Mouse (Mus musculus): Measurements from ENCODE around the gene Ifi47. TPM values are rescaled to one million over a fixed set of nuclear protein-coding genes. Genes with fewer than 3 reads are reported as not detected.

Ifi47 gene
- polyA plus RNA-seq, 1 experiment from 2014 or later: 0.96 TPM

GRCm38 (mm10) chr11:49077012-49077411 is 625 bp downstream of the Ifi47 start:
- no peak overlapping the region for H3K27ac ChIP-seq (ENCODE audit: low read depth, low read length)
- H3K4me3 ChIP-seq (ENCODE audit: low read depth, low read length): no peak overlapping the region
- 76% methylated on average over 1 of the region's 1 CpGs for WGBS (ENCODE audit: insufficient replicate concordance)
- ATAC-seq (replicated peaks; ENCODE audit: insufficient number of reproducible peaks, low FRiP score, low TSS enrichment): no peak
- H3K4me2 ChIP-seq: no peak overlapping the region
- no peaks in the 10 kb centered on the region for H3K36me3 ChIP-seq (ENCODE audit: control insufficient read depth, insufficient read depth, low read length)
- no peaks in the 10 kb centered on the region for H3K9me3 ChIP-seq (replicated peaks; ENCODE audit: control insufficient read depth, low read length)
- no peaks in the 10 kb centered on the region for H3K4me1 ChIP-seq (ENCODE audit: control insufficient read depth, insufficient read depth, low read length)
- H3K9ac ChIP-seq (ENCODE audit: low read depth, low read length): no peak overlapping the region
- no peaks in the 10 kb centered on the region for H3K27me3 ChIP-seq (ENCODE audit: control insufficient read depth, insufficient read depth, low read length)

- no peaks in the 10 kb centered on the region for H3K36me3 ChIP-seq (ENCODE audit: control insufficient read depth, insufficient read depth, low read length)
- 81% methylated on average over 3 of the region's 3 CpGs for WGBS (ENCODE audit: insufficient replicate concordance)
These were observed 2.3 kb downstream of the Ifi47 start for GRCm38 (mm10) chr11:49078719-49079118.

GRCm38 (mm10) chr11:49080636-49081035 is 4.2 kb downstream of the Ifi47 start:
- H3K27ac ChIP-seq (ENCODE audit: low read depth, low read length): no peak overlapping the region
- no peaks in the 10 kb centered on the region for H3K27me3 ChIP-seq (ENCODE audit: control insufficient read depth, insufficient read depth, low read length)
- H3K4me1 ChIP-seq (ENCODE audit: control insufficient read depth, insufficient read depth, low read length): no peaks in the 10 kb centered on the region
- no peak overlapping the region for H3K4me3 ChIP-seq (ENCODE audit: low read depth, low read length)
- no peak overlapping the region for H3K9ac ChIP-seq (ENCODE audit: low read depth, low read length)
- no peaks in the 10 kb centered on the region for H3K36me3 ChIP-seq (ENCODE audit: control insufficient read depth, insufficient read depth, low read length)
- ATAC-seq (replicated peaks; ENCODE audit: insufficient number of reproducible peaks, low FRiP score, low TSS enrichment): no peak
- 67% methylated on average over 1 of the region's 1 CpGs for WGBS (ENCODE audit: insufficient replicate concordance)
- no peak overlapping the region for H3K4me2 ChIP-seq
- H3K9me3 ChIP-seq (replicated peaks; ENCODE audit: control insufficient read depth, low read length): no peaks in the 10 kb centered on the region

More at GRCm38 (mm10) chr11:49078719-49079118, 2.3 kb downstream of the Ifi47 start:
- no peak overlapping the region for H3K27ac ChIP-seq (ENCODE audit: low read depth, low read length)
- H3K4me2 ChIP-seq: no peak overlapping the region
- ATAC-seq (replicated peaks; ENCODE audit: insufficient number of reproducible peaks, low FRiP score, low TSS enrichment): no peak
- H3K27me3 ChIP-seq (ENCODE audit: control insufficient read depth, insufficient read depth, low read length): no peaks in the 10 kb centered on the region
- H3K9me3 ChIP-seq (replicated peaks; ENCODE audit: control insufficient read depth, low read length): no peaks in the 10 kb centered on the region
- H3K4me1 ChIP-seq (ENCODE audit: control insufficient read depth, insufficient read depth, low read length): no peaks in the 10 kb centered on the region
- H3K4me3 ChIP-seq (ENCODE audit: low read depth, low read length): no peak overlapping the region
- H3K9ac ChIP-seq (ENCODE audit: low read depth, low read length): no peak overlapping the region

GRCm38 (mm10) chr11:49081356-49081755 is 5.0 kb downstream of the Ifi47 start:
- Histone ChIP-seq H3K36me3 (ENCODE audit: control insufficient read depth, insufficient read depth, low read length) (no peaks in the 10 kb centered on the region), H3K27ac (ENCODE audit: low read depth, low read length) (no peak overlapping the region), H3K4me2 (no peak overlapping the region), H3K9me3 (replicated peaks; ENCODE audit: control insufficient read depth, low read length) (no peaks in the 10 kb centered on the region), H3K9ac (ENCODE audit: low read depth, low read length) (no peak overlapping the region), H3K4me1 (ENCODE audit: control insufficient read depth, insufficient read depth, low read length) (no peaks in the 10 kb centered on the region), H3K4me3 (ENCODE audit: low read depth, low read length) (no peak overlapping the region), H3K27me3 (ENCODE audit: control insufficient read depth, insufficient read depth, low read length) (no peaks in the 10 kb centered on the region)
- ATAC-seq (replicated peaks; ENCODE audit: insufficient number of reproducible peaks, low FRiP score, low TSS enrichment): no peak
- 64% methylated on average over 4 of the region's 4 CpGs for WGBS (ENCODE audit: insufficient replicate concordance)

- WGBS (ENCODE audit: insufficient replicate concordance): 74% methylated on average over 3 of the region's 3 CpGs
- ATAC-seq (replicated peaks; ENCODE audit: insufficient number of reproducible peaks, low FRiP score, low TSS enrichment): no peak
- no peak overlapping the region for H3K27ac ChIP-seq (ENCODE audit: low read depth, low read length)
- H3K27me3 ChIP-seq (ENCODE audit: control insufficient read depth, insufficient read depth, low read length): no peaks in the 10 kb centered on the region
- H3K4me1 ChIP-seq (ENCODE audit: control insufficient read depth, insufficient read depth, low read length): no peaks in the 10 kb centered on the region
- no peak overlapping the region for H3K9ac ChIP-seq (ENCODE audit: low read depth, low read length)
- H3K4me3 ChIP-seq (ENCODE audit: low read depth, low read length): no peak overlapping the region
- H3K36me3 ChIP-seq (ENCODE audit: control insufficient read depth, insufficient read depth, low read length): no peaks in the 10 kb centered on the region
- no peak overlapping the region for H3K4me2 ChIP-seq
- no peaks in the 10 kb centered on the region for H3K9me3 ChIP-seq (replicated peaks; ENCODE audit: control insufficient read depth, low read length)
These were observed 5.5 kb downstream of the Ifi47 start for GRCm38 (mm10) chr11:49081886-49082285.

GRCm38 (mm10) chr11:49083146-49083545 is 6.8 kb downstream of the Ifi47 start:
- WGBS (ENCODE audit: insufficient replicate concordance): 85% methylated on average over 1 of the region's 1 CpGs
- no peaks in the 10 kb centered on the region for H3K36me3 ChIP-seq (ENCODE audit: control insufficient read depth, insufficient read depth, low read length)
- H3K27me3 ChIP-seq (ENCODE audit: control insufficient read depth, insufficient read depth, low read length): no peaks in the 10 kb centered on the region
- no peaks in the 10 kb centered on the region for H3K9me3 ChIP-seq (replicated peaks; ENCODE audit: control insufficient read depth, low read length)
- no peak overlapping the region for H3K9ac ChIP-seq (ENCODE audit: low read depth, low read length)
- H3K27ac ChIP-seq (ENCODE audit: low read depth, low read length): no peak overlapping the region
- ATAC-seq (replicated peaks; ENCODE audit: insufficient number of reproducible peaks, low FRiP score, low TSS enrichment): no peak
- no peak overlapping the region for H3K4me2 ChIP-seq
- H3K4me3 ChIP-seq (ENCODE audit: low read depth, low read length): no peak overlapping the region
- no peaks in the 10 kb centered on the region for H3K4me1 ChIP-seq (ENCODE audit: control insufficient read depth, insufficient read depth, low read length)

GRCm38 (mm10) chr11:49083808-49084207 is 7.4 kb downstream of the Ifi47 start:
- H3K4me2 ChIP-seq: no peak overlapping the region
- H3K27me3 ChIP-seq (ENCODE audit: control insufficient read depth, insufficient read depth, low read length): no peaks in the 10 kb centered on the region
- no peak overlapping the region for H3K9ac ChIP-seq (ENCODE audit: low read depth, low read length)
- no peak for ATAC-seq (replicated peaks; ENCODE audit: insufficient number of reproducible peaks, low FRiP score, low TSS enrichment)
- no peaks in the 10 kb centered on the region for H3K9me3 ChIP-seq (replicated peaks; ENCODE audit: control insufficient read depth, low read length)
- WGBS (ENCODE audit: insufficient replicate concordance): 73% methylated on average over 3 of the region's 3 CpGs
- H3K36me3 ChIP-seq (ENCODE audit: control insufficient read depth, insufficient read depth, low read length): no peaks in the 10 kb centered on the region
- H3K27ac ChIP-seq (ENCODE audit: low read depth, low read length): no peak overlapping the region
- H3K4me1 ChIP-seq (ENCODE audit: control insufficient read depth, insufficient read depth, low read length): no peaks in the 10 kb centered on the region; the same call in 1 of the 2 replicates
- H3K4me3 ChIP-seq (ENCODE audit: low read depth, low read length): no peak overlapping the region

- Histone ChIP-seq H3K9ac (ENCODE audit: low read depth, low read length) (no peak overlapping the region), H3K36me3 (ENCODE audit: control insufficient read depth, insufficient read depth, low read length) (no peaks in the 10 kb centered on the region), H3K9me3 (replicated peaks; ENCODE audit: control insufficient read depth, low read length) (no peaks in the 10 kb centered on the region), H3K27ac (ENCODE audit: low read depth, low read length) (no peak overlapping the region), H3K4me2 (no peak overlapping the region), H3K27me3 (ENCODE audit: control insufficient read depth, insufficient read depth, low read length) (no peaks in the 10 kb centered on the region), H3K4me1 (ENCODE audit: control insufficient read depth, insufficient read depth, low read length) (no peaks in the 10 kb centered on the region; the same call in 1 of the 2 replicates), H3K4me3 (ENCODE audit: low read depth, low read length) (no peak overlapping the region)
- 61% methylated on average over 1 of the region's 1 CpGs for WGBS (ENCODE audit: insufficient replicate concordance)
- ATAC-seq (replicated peaks; ENCODE audit: insufficient number of reproducible peaks, low FRiP score, low TSS enrichment): no peak
These were observed 8.0 kb downstream of the Ifi47 start for GRCm38 (mm10) chr11:49084385-49084784.

- no peak overlapping the region for H3K4me2 ChIP-seq
- no peak overlapping the region for H3K9ac ChIP-seq (ENCODE audit: low read depth, low read length)
- H3K27ac ChIP-seq (ENCODE audit: low read depth, low read length): no peak overlapping the region
- ATAC-seq (replicated peaks; ENCODE audit: insufficient number of reproducible peaks, low FRiP score, low TSS enrichment): no peak
- no peaks in the 10 kb centered on the region for H3K27me3 ChIP-seq (ENCODE audit: control insufficient read depth, insufficient read depth, low read length)
- H3K4me3 ChIP-seq (ENCODE audit: low read depth, low read length): no peak overlapping the region
- no peaks in the 10 kb centered on the region; the same call in 1 of the 2 replicates for H3K4me1 ChIP-seq (ENCODE audit: control insufficient read depth, insufficient read depth, low read length)
- H3K9me3 ChIP-seq (replicated peaks; ENCODE audit: control insufficient read depth, low read length): no peaks in the 10 kb centered on the region
- no peaks in the 10 kb centered on the region for H3K36me3 ChIP-seq (ENCODE audit: control insufficient read depth, insufficient read depth, low read length)
- 40% methylated on average over 3 of the region's 3 CpGs for WGBS (ENCODE audit: insufficient replicate concordance)
These were observed 8.5 kb downstream of the Ifi47 start for GRCm38 (mm10) chr11:49084875-49085274.

Data from heart, embryonic 11.5 days (tissue).